Mouse (Mus musculus) lung, embryonic 15.5 days (tissue): ENCODE data around the gene Myocd. TPM values are rescaled to one million over a fixed set of nuclear protein-coding genes. Genes with fewer than 3 reads are reported as not detected.

Source experiments
- ATAC-seq: fragments of 200-750 bp; cut with Nextera tagmentation; 2 replicates; pipeline ENCODE4 v1.8.0; 2017; ENCODE audit warnings: moderate number of reproducible peaks, borderline replicate concordance; ENCODE audit not compliant: low FRiP score, low TSS enrichment; ENCODE audit errors: extremely low read depth
- H3K27ac ChIP-seq: fragments of 300-500 bp; sonication (generic); 2 replicates; pipeline ENCODE4 v1.5.1; 2015; ENCODE audit warnings: moderate library complexity, mild to moderate bottlenecking, inconsistent platforms
- H3K27me3 ChIP-seq: fragments of 300-500 bp; sonication (generic); 2 replicates; pipeline ENCODE4 v1.6.1; 2015; ENCODE audit warnings: inconsistent platforms
- H3K36me3 ChIP-seq: fragments of 300-500 bp; sonication (generic); 2 replicates; pipeline ENCODE4 v1.6.1; 2015; ENCODE audit warnings: inconsistent platforms
- H3K4me1 ChIP-seq: fragments of 300-500 bp; sonication (generic); 2 replicates; pipeline ENCODE4 v1.6.1; 2015; ENCODE audit warnings: inconsistent platforms
- H3K4me2 ChIP-seq: fragments of 300-500 bp; sonication (generic); 2 replicates; pipeline ENCODE4 v1.6.1; 2015; ENCODE audit warnings: inconsistent platforms, mild to moderate bottlenecking, moderate library complexity
- H3K4me3 ChIP-seq: fragments of 300-500 bp; sonication (generic); 2 replicates; pipeline ENCODE4 v1.5.1; 2015; ENCODE audit warnings: mild to moderate bottlenecking, inconsistent platforms
- H3K9ac ChIP-seq: fragments of 300-500 bp; sonication (generic); 2 replicates; pipeline ENCODE4 v1.6.1; 2015; ENCODE audit warnings: inconsistent platforms
- H3K9me3 ChIP-seq: fragments of 300-500 bp; sonication (generic); 2 replicates; pipeline ENCODE4 v1.6.1; 2016; ENCODE audit warnings: inconsistent platforms
- WGBS: fragments of 180-500 bp; shearing (Covaris S2); methylation state at CpG from one replicate; pipeline ENCODE4 v1.1.7; 2015; 5-methylcytosine and 5-hydroxymethylcytosine counted together
- polyA plus RNA-seq: library from polyadenylated mRNA; unstranded; fragments of >200 nt; fragmentation: Nextera tagmentation; extraction: Ambion mirVana; gene quantifications from 2 replicates; pipeline ENCODE4 v1.2.1, GENCODE M21; 2015

Myocd gene
- polyA plus RNA-seq, 1 experiment from 2014 or later: 18.4 TPM

DNA sequence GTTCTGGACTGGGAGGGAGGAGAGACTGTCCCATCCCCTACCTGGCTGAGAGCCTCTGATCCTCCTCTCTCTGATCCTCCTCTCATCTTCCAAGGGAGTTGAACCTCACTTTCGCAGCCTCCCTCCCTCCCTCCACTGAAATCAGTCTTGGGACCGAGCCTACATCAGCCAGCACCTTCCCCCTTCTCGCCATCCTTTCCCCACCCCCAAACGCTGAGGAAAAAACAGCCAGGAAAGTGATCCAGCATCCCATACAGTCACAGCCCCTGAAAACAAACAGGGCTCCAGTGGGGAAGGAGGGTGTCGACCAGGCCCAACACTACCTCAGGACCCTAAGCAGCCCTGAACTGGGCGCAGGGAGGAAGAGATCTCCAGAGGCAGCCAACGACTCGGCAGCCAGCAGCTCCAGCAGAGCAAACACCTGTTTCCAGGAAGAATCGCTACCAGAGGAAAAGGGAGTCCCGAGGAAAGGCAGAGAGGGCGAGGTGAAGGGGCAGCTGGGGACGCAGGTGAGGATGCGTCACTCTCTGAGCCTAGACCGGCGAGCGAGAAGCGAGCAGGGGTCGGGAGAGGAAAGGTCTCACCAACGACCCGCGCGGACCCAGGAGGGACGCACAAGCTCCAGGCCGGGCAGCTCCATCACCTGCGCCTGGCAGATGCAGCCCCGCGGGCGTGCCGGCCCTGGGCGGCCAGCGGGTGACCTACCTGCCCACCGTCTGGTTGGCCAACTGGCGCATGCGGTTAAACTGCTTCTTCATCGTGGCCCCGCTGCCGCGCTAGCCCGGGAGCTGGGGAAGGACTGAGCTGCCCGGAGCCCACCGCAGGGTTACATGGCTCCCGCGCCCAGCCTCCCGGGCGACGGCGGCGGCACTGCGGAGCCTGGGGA lies 107.7 kb downstream of the Myocd start:
- Histone ChIP-seq H3K36me3 (no peaks in the 10 kb centered on the region), H3K27ac (peak overlapping the region; percentile 84), H3K9ac (peak overlapping the region; percentile 80), H3K4me1 (no peaks in the 10 kb centered on the region), H3K4me2 (peak overlapping the region; percentile 93), H3K9me3 (no peaks in the 10 kb centered on the region), H3K4me3 (peak overlapping the region; percentile 85), H3K27me3 (peaks cover 6% of the 10 kb centered on the region; the same call in 1 of the 2 replicates)
- ATAC-seq: peak; percentile 49
- WGBS: 1% methylated on average over 49 of the region's 49 CpGs

DNA sequence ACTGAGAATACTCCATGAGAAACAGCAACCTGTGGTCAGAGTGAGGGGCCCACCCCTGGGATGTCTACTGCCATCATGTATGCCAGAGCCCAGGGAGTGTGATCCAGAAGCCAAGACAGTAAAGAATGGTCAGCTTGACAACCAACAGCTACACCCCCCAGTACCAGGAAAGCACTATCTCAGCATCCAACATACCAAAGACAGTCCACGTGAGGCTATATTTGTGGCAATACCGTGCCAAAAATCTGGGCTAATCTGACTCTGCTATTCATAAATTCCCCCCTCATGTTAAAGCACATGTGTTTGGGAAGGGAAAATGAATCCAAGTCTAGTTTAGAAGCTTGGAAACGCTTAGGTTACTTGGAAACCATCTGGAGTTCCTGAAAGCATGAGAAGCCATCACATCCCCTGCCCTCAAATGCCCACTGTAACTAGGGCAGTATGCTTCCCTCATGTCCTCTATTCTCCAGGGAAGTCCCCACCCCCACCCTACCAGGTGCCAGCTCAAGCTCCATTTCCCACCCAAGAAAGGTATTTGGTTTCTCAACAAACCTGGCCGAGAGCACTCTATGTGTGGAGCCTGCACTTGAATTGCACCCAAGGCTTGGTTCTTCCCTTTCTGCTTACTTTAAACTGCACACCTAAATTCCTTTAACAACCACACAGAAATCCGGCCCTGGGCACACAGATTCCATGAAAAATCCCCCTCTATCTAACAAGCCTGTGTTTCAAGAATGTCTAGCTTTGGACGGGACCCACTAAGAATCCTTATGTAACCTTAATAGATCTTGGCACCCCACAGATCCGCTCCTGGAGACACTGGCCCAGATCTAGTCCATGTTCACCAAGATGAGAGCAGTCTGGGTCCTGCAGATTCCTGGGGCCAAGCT lies 108.6 kb downstream of the Myocd start:
- H3K27ac ChIP-seq: peak overlapping the region; percentile 84
- ATAC-seq: peak; percentile 68
- 41% methylated on average over 7 of the region's 7 CpGs for WGBS

DNA sequence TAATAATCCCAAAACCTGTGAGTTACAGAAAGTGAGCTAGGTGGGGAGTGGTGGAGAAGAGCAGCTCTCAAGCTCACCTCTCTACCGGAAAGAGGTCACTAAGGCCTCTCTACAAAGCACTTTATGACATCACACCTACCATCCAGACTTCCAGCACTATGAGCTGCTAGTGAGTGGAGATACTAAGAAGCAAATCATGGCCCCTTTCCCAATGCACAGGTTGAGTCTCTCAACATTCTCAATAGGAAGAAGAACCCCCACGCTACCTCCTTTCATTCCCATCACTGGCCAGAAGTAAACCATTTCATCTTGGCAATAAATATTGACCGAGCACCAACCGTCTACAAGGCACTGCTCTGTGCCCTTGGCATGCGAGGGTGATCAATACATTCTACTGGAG lies 110.0 kb downstream of the Myocd start, which contains the start of gene 1700086D15Rik:
1700086D15Rik (minus strand) TSS at position 101 of the 400 bp plus-strand sequence.
- H3K4me3 ChIP-seq: peak within 1 kb of the TSS; percentile 85; the same call in 1 of the 2 replicates
- H3K27ac ChIP-seq: peak within 1 kb of the TSS; percentile 84; the same call in 1 of the 2 replicates
- no peaks in the 10 kb centered on the region for H3K4me1 ChIP-seq
- WGBS: 85% methylated on average over 5 of the region's 5 CpGs
- peak within 1 kb of the TSS; percentile 93 for H3K4me2 ChIP-seq
- ATAC-seq: no peak
- no peak within 1 kb of the TSS for H3K9ac ChIP-seq
- H3K9me3 ChIP-seq: no peaks in the 10 kb centered on the region
- H3K36me3 ChIP-seq: no peaks in the 10 kb centered on the region
- peaks cover 6% of the 10 kb centered on the region; the same call in 1 of the 2 replicates for H3K27me3 ChIP-seq

More for the DNA sequence above, 108.6 kb downstream of the Myocd start:
- H3K36me3 ChIP-seq: no peaks in the 10 kb centered on the region
- peak overlapping the region; percentile 80; the same call in 1 of the 2 replicates for H3K9ac ChIP-seq
- no peaks in the 10 kb centered on the region for H3K9me3 ChIP-seq
- peaks cover 6% of the 10 kb centered on the region; the same call in 1 of the 2 replicates for H3K27me3 ChIP-seq
- no peaks in the 10 kb centered on the region for H3K4me1 ChIP-seq
- peak overlapping the region; percentile 85 for H3K4me3 ChIP-seq
- peak overlapping the region; percentile 93 for H3K4me2 ChIP-seq

DNA sequence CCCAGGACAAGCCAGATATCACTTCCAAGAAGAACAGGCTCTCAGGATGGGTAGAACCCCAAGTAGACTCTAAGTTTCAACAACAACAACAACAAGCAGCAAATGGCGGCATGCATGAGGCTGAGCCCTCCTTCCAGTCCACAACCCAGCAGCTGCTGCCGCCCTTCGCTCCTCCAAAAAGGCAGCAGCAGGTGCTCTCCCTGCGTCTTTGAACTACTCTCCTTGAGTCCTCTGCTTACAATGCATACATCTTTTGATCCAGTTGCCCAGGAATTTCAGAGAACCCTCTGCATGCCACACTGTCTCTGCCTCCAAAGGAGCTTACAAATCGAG lies 111.2 kb downstream of the Myocd start:
- Histone ChIP-seq H3K4me2 (no peak overlapping the region), H3K27ac (no peak overlapping the region), H3K9ac (no peak overlapping the region), H3K4me1 (no peaks in the 10 kb centered on the region), H3K36me3 (no peaks in the 10 kb centered on the region), H3K4me3 (no peak overlapping the region), H3K27me3 (peaks cover 6% of the 10 kb centered on the region; the same call in 1 of the 2 replicates), H3K9me3 (no peaks in the 10 kb centered on the region)
- WGBS: 93% methylated on average over 5 of the region's 5 CpGs
- no peak for ATAC-seq

DNA sequence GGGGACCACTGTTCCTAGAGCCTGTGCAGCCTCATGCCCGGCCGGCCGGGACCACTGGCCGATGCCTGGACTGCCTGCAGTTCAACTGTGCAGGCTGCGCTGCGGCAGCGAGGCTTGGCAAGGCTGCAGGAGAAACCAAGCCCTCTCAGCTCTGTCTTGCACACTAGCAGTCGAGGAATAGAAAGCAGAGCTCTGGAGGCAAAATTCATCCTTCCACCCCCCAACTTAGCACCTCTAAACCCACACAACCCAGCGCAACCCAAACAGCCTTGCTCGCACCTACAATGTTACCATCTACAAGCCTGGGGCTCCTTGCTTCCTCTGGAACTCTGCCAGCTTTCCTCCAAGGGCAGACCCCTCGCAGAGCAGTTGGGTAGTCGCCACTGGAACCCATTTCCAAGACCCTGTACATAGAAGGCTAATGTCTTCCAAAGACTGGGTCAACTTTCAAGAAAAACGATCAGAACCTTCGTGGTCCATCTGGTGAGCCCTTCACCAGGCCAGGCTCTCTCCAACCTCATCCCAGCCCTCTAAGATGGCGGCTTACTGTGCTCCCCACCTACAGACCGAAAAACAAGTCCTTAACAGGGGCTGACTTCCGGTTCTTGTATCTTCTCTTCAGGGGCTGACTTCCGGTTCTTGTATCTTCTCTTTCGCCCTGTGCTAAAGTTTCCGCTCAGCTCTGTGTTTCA lies 111.7 kb downstream of the Myocd start:
- no peaks in the 10 kb centered on the region for H3K4me1 ChIP-seq
- no peak overlapping the region for H3K9ac ChIP-seq
- no peak overlapping the region for H3K4me2 ChIP-seq
- no peaks in the 10 kb centered on the region for H3K36me3 ChIP-seq
- 88% methylated on average over 20 of the region's 20 CpGs for WGBS
- H3K27ac ChIP-seq: no peak overlapping the region
- H3K4me3 ChIP-seq: no peak overlapping the region
- ATAC-seq: no peak
- H3K27me3 ChIP-seq: peaks cover 3% of the 10 kb centered on the region; the same call in 1 of the 2 replicates
- H3K9me3 ChIP-seq: no peaks in the 10 kb centered on the region

DNA sequence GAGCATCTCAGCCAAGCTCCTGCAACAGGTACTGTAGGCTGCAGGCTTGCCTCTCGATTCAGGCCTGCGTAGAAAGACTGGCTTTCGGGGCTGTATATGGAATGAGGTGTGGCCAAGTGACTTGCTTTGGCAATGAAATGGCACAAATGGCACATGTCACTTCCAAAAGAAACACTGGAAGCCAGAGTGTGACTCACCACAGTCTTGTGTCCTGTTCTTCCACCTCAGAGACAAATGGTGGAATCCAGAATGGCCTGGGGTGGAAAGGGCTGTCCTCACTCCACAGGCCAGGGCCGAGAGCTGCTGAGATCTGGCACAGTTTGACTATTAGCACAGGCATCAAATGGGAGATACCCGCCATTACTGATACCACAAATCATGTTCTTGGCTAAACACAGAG lies 116.8 kb downstream of the Myocd start:
- H3K4me1 ChIP-seq: peaks cover 6% of the 10 kb centered on the region; the same call in 1 of the 2 replicates
- no peak for ATAC-seq
- H3K27me3 ChIP-seq: no peaks in the 10 kb centered on the region
- H3K4me3 ChIP-seq: no peak overlapping the region
- H3K9me3 ChIP-seq: no peaks in the 10 kb centered on the region
- H3K9ac ChIP-seq: no peak overlapping the region
- H3K27ac ChIP-seq: no peak overlapping the region
- H3K36me3 ChIP-seq: no peaks in the 10 kb centered on the region
- no peak overlapping the region for H3K4me2 ChIP-seq
- 85% methylated on average over 5 of the region's 5 CpGs for WGBS

DNA sequence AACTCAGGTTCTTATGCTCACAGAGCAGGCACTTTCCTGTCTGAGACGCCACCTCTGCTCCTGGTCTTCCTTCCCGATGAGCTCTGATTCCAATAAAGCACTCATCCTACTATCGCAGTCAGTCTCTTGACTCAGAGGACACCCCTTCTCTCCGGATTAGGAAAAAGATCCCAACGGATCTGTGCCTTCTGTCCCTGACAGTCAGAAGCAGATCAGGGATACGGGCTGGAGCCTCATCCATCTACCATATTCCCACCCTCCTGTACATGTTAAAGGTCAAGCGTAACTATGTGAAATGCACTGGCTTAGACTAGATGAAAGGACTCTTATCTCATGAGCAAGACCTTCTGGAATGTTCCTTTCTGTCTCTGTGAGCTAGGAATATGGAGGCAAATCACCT lies 121.3 kb downstream of the Myocd start:
- 61% methylated on average over 7 of the region's 7 CpGs for WGBS
- Histone ChIP-seq H3K4me1 (peaks cover 6% of the 10 kb centered on the region; the same call in 1 of the 2 replicates), H3K9me3 (no peaks in the 10 kb centered on the region), H3K36me3 (no peaks in the 10 kb centered on the region), H3K9ac (no peak overlapping the region), H3K4me3 (no peak overlapping the region), H3K27me3 (no peaks in the 10 kb centered on the region), H3K27ac (no peak overlapping the region), H3K4me2 (no peak overlapping the region)
- no peak for ATAC-seq

DNA sequence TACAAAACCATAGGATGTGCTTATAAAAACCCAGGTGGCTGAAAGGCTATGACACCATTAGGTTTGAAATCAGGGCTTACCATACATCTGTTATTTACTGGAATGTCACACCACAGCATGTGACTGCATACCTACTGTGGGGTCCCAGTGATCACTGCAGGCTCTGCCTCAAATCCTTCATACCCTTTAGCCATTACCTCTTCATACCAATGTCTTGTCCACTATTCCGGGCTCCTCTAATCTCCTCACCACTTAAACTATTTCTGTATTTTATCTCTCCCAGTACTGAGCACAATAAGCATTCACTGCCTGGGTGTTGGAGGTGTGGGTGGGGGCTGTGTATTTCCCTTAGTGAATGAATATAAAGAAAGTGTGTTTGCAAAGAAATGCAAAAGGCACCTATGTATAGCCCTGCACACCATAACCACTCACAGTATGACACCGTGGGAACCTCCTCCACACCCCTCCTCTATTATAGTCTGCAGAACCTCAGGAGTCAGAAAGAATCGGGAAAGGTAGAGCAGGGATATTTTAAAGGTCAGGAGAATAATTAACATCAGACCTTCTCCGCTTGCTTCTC lies 126.9 kb downstream of the Myocd start:
- Histone ChIP-seq H3K9me3 (no peaks in the 10 kb centered on the region), H3K27ac (no peak overlapping the region), H3K9ac (no peak overlapping the region), H3K4me2 (no peak overlapping the region), H3K36me3 (no peaks in the 10 kb centered on the region), H3K4me1 (no peaks in the 10 kb centered on the region), H3K27me3 (no peaks in the 10 kb centered on the region), H3K4me3 (no peak overlapping the region)
- 64% methylated on average over 4 of the region's 4 CpGs for WGBS
- no peak for ATAC-seq

DNA sequence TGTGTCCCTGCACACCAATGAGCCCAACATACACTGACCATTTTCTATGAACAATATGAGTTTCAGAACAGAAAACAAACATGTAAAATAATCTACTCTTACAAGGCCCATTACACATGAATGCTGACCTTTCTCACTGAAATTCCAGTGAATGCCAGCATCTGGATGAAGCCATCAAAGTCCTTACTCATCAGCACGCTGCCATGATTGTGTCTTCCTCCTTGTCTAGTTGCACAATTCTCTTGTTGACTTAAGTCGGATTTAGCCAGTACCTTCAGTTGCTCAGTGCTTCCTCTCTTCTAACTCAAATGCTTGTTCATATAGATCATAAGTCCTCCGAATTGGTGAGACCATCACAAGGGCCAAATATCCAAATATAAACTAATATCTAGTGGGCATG lies 130.8 kb downstream of the Myocd start:
- Histone ChIP-seq H3K4me2 (no peak overlapping the region), H3K36me3 (no peaks in the 10 kb centered on the region), H3K4me1 (no peaks in the 10 kb centered on the region), H3K9me3 (no peaks in the 10 kb centered on the region), H3K27ac (no peak overlapping the region), H3K9ac (no peak overlapping the region), H3K27me3 (no peaks in the 10 kb centered on the region), H3K4me3 (no peak overlapping the region)
- no peak for ATAC-seq
- 85% methylated on average over 3 of the region's 3 CpGs for WGBS

DNA sequence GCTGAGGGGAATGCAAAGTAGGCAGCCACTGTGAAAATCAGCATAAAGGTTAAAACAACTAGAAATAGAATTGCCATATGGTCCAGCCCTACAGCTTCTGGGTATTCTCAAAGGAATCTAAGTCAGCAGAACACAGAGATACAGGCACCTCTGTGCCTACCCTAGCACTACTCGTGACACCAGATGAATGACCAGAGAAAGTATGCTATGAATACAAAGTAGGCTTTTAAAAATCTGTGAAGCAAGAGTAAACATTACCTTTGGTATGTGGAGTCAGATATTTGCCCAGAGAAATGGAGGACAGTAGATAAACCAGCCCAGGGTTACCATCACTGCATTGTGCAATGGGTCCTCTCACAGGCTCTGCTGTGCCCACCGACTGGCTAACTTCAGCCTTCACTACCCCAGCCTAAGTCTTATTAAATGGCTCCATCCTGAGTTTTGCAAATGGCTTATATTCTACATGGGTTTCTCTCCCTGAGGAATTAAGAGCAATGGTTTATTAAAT lies 132.6 kb downstream of the Myocd start:
- no peak overlapping the region for H3K4me3 ChIP-seq
- WGBS: 57% methylated on average over 2 of the region's 2 CpGs
- no peaks in the 10 kb centered on the region for H3K4me1 ChIP-seq
- H3K9me3 ChIP-seq: no peaks in the 10 kb centered on the region
- no peaks in the 10 kb centered on the region for H3K27me3 ChIP-seq
- H3K4me2 ChIP-seq: no peak overlapping the region
- H3K27ac ChIP-seq: no peak overlapping the region
- ATAC-seq: no peak
- H3K9ac ChIP-seq: no peak overlapping the region
- no peaks in the 10 kb centered on the region for H3K36me3 ChIP-seq

DNA sequence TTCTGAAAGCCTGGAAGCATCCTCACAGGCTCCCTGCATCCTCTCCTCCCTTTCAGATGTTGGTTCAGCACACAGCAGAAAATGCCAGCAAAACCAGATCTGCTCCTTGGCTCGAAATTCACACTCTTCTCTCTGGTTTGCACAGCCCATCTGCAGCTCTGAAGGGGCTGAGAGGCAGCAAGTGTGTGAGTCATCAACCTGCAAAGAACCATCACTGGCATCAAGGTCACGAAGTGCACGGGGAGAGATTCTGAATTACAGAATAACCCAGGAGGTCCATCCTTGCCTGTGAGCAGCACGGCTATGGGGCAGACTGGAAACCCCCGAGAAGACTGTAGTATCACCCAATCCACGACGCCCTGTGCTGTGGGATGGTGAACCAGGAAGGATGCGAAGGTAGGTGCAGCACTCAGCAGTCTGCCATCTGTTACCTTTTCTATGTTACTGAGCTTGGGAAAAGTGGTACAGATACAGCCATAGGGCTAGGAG lies 134.5 kb downstream of the Myocd start:
- Histone ChIP-seq H3K27ac (no peak overlapping the region), H3K36me3 (no peaks in the 10 kb centered on the region), H3K27me3 (no peaks in the 10 kb centered on the region), H3K4me3 (no peak overlapping the region), H3K9me3 (no peaks in the 10 kb centered on the region), H3K4me2 (no peak overlapping the region), H3K9ac (no peak overlapping the region), H3K4me1 (no peaks in the 10 kb centered on the region)
- ATAC-seq: no peak
- WGBS: 78% methylated on average over 8 of the region's 8 CpGs
